Mouse (Mus musculus) adrenal gland, adult 2 months (tissue): ENCODE data around the gene Polg2. TPM values are rescaled to one million over a fixed set of nuclear protein-coding genes. Genes with fewer than 3 reads are reported as not detected.
"Not testable (repeated sequence)": the region's sequence is repeated elsewhere in the genome, so short reads cannot be mapped to it uniquely, and the experiment has no call there.

ENCODE experiments used
- DNase-seq: peaks from one replicate; pipeline ENCODE4 v3.0.0; 2021
- polyA plus RNA-seq: library from polyadenylated mRNA; depleted of rRNA; stranded (reverse); fragments of >200 nt; gene quantifications from 2 replicates; pipeline ENCODE4 v1.2.3, GENCODE M21; 2012
- total RNA-seq, 2 experiments: library from RNA; stranded (reverse); gene quantifications; 2 replicates each; pipeline ENCODE4 v1.2.3; 2021

Gene Polg2
- total and polyA plus RNA-seq, 3 experiments, result 3.3 to 6.2 (median 6.0) TPM

DNA sequence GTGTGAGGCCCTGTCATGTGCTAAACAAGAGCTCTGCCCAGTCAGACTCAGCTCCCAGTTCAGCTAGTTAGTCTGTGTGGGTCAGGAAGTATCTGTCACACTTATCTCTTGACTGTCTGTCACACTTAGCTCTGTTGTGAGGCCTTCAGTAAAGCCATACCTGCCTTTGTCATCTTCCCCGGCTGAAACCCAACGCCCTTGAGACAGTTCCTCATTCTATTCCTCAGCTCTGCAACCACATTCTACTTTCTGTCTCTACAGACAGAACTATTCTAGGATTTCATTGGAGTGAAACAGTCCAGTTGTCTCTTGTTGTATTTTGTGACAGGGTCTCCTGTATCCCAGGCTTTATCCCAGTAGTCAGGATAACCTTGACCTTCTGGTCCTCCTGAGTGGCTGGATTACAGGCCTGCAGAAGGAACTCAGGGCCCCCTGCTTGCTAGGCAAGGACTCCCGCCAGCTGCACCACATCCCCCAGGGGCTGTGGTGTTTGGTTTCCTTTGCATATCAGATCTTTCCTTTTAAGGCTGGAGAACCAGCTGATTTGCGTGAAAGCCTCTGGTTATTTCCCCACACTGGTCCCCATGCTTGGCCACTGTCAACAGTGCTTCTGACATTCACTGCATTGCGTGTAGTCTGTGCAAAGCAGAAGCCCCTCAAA, 17.1 kb downstream of the Polg2 start:
- DNase-seq, result no peak

DNA sequence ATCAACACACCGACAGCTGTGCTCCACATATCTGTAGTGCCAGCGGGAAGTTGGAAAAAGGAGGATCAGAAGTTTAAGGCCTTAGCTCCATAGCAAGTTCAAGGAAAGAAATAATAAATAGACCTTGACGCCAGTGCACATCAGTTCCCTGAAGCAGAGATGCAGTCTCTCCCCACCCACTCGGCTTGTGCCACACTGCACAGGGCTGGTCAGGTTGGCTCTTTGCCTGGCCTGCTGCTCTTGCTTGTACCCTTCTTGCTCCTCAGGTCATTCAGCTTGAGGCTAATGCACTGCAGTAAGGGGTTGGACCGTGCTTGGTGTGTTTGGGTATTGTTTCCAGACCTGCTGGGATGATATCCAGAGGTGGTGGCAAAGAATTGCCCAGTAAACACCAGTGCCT, 18.8 kb downstream of the Polg2 start:
- no peak for DNase-seq

DNA sequence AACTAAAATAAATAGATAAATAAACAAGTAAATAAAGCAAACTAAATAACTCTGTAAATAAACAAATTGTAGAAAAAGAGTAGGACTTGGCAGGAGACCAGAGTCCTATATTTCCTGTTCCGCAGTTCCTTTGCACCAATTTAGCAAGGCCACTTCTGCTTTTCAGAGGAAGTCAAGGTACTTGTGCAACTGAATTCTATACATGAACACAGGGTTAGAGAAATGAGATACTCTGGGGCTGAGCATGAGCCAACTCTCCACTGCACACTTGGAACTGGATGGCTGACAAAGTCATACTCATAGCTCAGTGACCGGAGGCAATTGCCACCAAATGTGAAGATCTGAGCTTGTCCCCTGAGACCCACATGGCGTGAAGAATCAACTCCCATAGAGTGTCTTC, 20.3 kb downstream of the Polg2 start:
- no peak for DNase-seq

DNA sequence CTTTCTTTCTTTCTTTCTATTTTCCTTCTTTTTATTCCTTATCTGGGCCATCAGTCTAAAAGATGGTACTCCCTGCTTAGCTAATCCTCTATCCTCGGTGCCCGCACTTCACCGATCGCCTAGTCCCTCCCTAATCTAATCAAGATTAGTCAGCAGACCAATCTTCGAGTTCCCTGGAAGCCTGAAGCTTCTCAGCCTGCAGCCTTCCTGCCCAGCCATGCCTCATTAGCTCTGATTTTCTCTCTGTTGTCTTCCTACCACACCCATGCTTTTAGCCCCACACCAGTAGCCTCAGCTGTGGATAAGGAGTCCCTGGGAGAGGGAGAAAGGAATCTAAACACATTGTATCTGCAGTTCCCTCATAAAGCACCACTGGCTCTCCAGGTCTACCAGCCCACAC, 23.8 kb downstream of the Polg2 start:
- no peak for DNase-seq

DNA sequence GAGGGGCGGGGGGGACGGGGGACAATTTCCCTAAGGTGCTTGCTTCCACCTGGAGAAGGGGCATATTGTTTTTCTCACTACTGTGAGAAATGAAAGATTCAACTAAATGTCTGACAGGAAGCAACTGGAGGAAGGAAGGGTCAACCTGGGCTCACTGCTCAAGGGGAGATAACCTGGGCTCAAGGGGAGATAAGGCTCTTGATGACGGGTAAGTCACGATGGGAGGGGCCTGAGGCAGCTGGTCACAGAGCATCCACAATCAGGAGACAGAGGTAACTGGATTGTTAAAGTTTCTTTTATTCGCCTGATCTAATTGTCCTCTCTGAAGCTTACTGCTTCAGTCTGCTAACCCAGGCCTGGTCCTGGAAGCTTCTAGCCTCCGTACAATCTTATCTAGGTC, 26.0 kb downstream of the Polg2 start:
- DNase-seq, result no peak

DNA sequence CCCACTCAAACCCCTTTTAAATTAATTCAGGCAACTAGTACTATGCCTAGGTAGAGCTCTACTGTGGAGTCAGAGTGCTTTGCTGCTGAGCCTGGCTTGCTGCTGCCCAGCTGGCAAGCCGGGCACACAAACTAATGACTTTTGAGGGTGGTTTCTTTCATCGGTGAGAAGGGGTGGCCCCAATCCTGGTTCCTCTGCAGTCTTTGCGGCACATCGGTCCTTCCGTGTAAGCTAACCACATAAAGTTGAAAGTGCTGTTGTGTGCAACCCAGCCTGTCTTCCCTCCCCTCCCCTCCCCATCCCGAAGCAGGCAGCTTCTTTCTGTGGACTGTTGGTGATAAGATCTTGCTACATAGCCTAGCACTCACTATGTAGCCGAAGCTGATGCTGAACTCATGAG, 27.2 kb downstream of the Polg2 start:
- peak; percentile 24 for DNase-seq

DNA sequence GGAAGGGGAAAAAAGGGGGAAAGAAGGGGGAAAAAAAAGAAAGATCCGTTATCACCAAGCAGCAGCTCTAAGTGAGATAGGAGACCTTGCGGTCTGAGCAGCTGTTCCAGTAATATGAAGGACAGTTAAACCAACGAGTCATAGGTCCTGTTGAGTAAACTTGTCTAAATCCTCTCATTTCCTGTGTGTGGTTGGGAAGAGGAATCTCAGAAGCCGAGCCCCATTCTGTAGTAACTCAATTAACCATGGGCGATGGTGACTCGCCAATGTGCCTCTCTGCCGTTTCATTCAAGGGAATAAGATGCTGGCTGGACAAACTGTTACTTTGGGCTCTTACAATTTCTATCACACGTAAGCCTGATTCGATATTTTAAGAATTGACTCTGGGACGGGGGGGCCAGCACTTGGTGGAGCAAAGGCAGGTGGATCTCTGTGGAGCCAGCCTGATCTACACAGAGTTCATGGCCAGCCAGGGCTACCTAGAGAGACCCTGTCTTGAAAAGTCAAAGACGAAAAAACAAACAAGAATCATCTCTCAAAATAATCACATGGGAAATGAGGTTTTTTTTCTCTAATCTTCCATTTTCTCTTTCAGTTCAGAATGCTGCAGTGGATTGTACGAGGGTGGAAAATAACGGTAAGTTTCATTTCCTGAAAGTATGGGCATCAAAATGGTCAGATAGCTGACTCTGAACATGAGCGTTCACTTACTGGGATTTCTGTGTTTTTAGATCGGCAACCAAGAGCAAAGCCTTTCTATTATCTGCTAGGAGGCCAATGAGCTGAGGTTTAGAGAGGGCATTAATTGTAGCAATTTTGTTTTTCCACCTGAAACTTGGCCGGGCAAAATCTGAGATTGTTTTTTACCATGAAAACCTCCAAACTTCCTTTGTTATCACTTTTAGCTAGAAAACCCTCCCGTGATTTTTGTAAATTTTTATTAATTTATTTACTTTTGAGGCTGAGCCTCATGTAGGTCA, 28.0 kb downstream of the Polg2 start, which contains the start of gene Milr1:
Gene Milr1, plus strand, starts transcription at position 188 of the 980 bp plus-strand sequence.
- DNase-seq, result no peak

DNA sequence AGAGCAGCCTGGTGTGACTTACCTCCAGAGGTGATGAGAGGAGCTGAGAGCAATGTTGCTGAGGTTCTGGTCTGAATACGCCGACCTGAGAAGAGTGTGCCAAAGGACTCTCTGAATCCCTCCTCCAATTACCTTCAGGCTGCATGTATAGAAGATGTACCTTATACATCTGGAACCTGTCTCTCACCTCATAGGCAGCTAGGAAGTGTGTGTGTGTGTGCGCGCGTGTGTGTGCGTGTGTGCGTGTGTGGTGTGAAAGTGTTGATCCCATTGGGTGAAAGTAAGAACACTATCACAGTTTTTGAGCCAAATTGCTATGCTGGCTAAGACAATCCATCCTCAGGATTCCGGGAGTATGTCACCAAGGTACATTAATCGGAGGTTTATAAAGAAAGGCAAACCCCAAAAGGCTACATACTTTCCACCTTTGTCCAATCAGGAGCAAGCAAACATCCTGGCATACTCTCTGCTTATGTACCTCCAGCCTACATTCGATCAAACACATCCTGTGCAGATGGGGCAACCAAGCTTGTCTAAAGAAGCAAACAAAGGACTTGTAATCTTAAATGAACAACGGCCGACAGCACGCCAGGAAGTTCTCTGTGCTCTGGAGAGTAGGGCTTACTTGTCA, 29.1 kb downstream of the Polg2 start, which contains the start of gene Pecam1:
Gene Pecam1, minus strand, starts transcription at position 508 of the 631 bp plus-strand sequence.
- DNase-seq, result no peak

DNA sequence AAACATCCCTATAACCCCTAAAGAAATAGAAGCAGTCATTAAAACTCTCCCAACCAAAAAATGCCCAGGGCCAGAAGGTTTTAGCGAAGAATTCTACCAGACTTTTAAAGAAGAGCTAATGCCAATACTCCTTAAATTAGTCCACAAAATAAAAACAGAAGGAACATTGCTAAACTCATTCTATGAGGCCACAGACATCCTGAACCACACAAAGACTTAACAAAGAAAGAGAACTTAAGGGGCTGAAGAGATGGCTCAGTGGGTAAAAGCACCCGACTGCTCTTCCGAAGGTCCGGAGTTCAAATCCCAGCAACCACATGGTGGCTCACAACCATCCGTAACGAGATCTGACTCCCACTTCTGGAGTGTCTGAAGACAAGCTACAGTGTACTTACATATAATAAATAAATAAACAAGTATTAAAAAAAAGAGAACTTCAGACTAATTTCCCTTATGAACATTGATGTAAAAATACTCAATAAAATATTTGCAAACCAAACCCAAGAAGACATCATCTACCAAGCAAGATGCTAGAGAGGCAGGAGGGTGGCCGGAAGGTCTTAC, 29.7 kb downstream of the Polg2 start:
- DNase-seq, result not testable (repeated sequence)

DNA sequence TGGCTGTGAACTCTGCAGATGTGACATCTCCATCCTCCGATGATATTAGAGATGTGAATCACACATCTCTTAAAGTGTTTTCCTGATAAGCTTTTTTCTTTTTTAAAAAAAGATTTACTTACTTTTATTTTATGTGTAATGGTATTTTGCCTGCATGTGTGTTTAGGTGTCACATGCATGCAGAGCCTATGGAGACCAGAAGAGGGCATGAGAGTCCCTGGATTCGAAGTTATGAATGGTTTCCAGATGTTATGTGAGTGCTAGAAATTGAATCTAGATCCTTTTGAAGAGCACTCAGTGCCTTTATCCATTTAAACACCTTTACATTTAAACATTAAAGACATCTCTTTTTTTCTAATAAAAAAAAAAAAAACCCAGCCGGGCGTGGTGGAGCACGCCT, 34.4 kb downstream of the Polg2 start:
- DNase-seq, result no peak

DNA sequence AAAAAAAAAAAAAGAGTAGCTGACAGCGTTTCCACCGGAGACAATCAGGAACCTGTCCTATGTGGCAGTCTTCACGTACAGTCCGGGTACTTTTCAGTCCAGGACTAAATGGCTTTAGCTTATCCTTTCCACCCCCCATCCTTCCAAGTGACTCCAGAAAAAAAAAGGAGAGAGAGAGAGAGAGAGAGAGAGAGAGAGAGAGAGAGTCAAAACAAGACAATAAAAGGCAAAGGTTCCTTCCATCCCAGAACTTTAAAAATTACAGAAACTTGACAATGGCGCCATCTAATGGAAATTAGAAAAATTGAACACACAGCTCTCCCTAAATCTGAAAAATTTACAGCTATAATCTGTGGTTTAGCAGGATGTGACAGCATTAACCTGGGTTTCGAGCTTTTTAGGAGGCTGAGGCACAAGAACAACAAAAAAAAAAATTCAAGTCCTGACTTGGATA, 36.9 kb downstream of the Polg2 start:
- DNase-seq, result no peak

DNA sequence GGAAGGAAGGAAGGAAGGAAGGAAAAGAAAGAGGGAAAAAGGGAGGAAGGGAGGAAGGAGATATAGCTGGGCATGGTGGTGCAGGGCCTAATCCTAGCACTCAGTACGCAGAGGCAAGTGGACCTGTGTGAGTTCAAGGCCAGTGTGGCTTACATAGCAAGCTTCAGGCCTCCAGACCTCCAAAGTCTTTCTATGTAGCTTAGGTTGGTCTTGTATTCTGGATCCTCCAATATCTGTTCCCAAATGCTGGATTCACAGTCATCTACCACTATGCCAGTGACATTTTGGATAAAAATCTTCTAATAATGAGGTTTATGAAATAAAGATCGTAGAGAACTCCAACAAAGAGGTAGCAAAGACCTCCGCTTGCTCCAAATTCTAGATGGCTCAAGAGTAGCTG, 37.5 kb downstream of the Polg2 start:
- no peak for DNase-seq

DNA sequence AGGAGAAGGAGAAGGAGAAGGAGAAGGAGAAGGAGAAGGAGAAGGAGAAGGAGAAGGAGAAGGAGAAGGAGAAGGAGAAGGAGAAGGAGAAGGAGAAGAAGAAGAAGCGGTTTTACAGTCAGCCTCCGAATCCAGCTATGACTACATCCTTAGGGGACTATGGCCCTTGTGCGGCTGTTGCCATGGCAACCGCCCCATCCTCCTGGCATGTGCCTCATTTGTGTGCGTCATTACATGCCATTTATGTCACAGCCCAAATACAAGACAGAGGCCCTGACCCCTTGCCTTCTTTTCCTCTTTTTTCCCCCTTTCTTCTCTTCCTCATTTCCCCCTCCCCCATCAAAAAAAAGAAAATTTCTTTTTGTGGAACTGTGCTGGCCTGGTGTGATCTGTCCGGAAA, 38.1 kb downstream of the Polg2 start:
- DNase-seq, result no peak

DNA sequence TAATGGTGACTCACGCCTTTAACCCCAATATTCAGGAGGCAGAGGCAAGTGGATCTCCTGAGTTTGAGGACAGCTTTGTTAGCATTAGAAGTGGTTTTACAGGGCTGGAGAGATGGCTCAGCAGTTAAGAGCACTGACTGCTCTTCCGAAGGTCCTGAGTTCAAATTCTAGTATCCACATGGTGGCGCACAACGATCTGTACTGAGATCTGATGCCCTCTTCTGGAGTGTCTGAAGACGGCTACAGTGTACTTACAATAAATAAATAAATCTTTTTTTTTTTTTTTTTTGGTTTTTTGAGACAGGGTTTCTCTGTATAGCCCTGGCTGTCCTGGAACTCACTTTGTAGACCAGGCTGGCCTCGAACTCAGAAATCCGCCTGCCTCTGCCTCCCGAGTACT, 38.6 kb downstream of the Polg2 start:
- DNase-seq, result not testable (repeated sequence)

DNA sequence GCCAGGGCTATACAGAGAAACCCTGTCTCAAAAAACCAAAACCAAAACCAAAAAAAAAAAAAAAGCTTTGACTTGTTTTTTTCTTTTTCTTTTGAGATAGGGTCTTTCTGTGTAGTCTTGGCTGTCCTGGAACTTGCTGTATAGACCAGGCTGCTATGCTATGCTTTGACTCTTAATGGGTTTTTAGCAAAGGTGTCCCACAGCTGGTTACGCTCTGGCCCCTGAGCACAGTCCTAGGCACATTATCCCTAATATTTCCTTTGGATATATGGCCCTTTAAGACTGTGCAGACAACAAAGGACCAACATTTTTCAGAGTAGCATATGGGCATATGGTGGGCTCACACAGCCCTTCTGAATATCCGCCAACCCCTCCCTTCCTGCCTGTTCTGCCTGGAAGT, 40.2 kb downstream of the Polg2 start:
- DNase-seq, result no peak

DNA sequence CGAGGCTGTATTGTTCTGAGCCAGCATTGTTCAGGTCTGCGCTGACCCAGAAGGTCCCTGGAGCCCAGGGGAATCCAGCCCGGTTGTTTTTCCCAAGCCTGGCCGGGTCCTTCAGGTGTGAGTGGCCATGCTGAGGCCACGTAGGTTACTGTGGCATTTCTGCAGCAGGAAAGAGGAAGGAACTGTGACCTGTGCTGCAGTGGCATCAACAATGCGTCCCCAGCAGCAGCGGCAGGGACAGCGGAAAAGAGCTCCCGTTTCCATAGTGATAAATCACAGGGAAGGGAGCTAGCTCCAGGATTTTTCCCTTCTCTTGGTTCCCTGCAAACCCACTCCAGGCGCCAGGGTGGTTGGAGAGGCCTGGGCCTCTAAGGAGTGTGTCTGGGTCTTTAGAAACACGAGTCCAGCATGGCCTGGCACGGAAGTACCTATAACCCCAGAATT, 42.1 kb downstream of the Polg2 start:
- peak; percentile 47 for DNase-seq

DNA sequence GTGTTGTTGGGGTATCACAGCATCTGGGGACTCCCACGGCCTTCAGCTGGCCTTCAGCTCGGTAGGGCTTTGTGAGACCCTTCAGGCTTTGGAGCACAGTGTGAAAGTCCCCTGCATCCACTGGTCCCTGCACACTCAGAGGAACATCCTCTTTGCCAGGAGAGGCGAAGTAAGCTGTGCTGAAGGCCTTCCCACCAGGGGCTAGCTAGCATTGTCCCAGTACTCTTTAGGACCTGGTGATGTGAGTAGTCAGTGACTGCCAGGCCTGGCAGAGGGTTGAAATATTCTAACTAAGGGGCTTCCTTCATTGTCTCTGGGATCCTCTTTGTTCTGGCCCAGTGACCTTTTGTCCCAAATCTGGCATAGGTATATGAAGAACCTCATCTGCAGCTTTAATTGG, 42.7 kb downstream of the Polg2 start:
- DNase-seq, result no peak

DNA sequence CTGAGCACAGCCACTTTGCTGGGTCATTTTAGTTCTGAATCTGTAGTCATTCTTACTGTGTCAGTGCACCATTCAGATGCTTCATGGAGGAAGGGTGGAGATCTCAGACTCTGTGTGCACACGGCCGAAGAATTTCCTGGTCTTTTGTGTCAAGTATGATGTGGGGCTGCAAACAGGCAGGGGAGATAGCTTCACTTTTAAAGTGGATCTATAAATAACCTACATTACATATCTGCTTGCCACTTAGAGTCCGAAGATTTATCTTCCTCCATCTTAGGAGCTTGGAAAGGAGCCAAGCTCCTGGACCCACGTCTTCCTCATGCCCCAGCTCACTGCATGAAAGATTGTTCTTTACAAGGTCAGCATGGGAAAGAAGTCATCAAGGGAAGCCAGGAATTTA, 48.6 kb downstream of the Polg2 start:
- peak; percentile 10 for DNase-seq

DNA sequence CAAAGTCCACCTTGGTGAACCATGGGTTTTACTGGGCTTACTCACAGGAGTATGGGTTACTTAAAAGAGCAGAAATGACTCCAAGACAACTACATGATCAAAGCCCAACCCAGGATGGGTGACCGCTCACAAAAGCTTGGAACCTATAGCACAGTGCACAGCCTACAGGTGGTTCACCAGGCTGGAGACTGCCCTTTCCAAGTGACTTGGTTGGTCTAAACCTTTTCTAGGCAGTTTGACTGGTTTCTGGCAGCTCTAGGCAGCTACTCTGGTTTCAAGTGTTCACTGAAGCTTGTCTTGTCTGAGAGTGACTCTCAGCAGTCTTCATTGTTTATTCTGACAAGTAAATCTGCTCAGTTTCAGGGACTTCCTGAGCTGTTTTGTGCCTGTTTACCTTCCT, 49.7 kb downstream of the Polg2 start:
- DNase-seq, result no peak

DNA sequence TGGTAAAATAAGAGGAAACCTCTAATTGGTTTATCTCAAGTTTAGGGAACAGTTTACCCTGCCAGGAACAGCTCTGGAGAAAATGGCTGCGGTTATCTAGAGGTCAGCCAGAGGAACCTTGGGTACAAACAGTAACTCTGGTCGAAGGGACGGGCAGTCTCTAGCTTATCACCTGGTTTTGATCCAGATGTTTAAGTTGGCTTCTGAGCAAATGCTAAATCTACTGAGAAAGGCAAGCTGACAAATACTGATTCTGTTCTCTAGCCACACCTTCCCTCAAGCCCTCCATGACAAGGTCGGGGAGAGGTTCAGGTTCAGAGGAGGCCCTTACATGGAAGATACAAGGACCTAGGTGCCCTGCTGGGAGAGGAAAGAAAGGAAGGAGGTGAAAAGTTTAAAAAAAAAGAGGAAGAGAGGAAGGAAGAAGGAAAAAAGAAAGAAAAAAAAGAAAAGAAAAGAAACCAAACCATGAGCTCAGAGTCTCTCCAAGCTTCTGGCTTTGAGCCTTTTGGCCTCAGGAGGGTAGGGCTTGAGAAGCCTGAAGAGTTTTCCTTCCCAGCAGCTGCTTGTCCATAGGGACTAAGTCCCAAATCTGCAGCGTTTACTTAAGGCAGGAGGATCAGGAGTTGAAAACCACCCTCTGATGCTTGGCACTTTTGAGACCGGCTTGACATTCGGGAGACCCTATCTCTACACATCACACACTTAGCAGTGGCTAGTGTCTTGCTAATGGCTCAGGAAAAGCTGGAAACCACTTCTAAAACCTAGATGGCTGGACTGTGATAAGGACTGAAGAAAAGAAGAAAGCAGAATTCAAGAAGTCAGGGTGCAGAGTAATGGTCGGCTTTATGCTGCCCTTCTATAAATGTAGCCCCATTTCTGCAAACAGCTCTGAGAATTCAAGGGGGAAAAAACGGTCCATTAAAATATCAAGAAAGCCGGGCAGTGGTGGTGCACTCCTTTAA, 50.7 kb downstream of the Polg2 start:
- DNase-seq, result no peak

DNA sequence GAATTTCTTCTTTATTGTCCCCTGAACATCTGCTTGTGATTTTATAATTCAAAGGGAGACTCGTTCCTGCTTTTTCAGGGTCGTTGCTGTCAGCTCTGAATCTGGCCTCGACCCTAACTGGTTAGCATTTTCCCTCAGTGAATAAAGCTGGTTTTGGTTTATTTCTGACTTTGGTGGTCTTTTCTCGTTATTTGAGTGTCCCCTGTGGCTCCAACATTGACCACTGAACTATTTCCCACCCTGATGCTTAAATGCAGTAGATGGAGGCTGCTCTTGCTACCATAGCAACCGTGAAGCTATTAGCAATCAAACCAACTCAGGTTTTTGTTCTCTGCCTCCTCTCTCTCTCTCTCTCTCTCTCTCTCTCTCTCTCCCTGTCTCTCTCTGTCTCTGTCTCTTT, 51.4 kb downstream of the Polg2 start:
- DNase-seq, result no peak
